Mouse (Mus musculus) lung, embryonic 15.5 days (tissue): ENCODE results near the gene Plcb4. TPM values are rescaled to one million over a fixed set of nuclear protein-coding genes. Genes with fewer than 3 reads are reported as not detected.

ENCODE experiments used
- ATAC-seq: fragments of 200-750 bp; cut with Nextera tagmentation; 2 replicates; pipeline ENCODE4 v1.8.0; 2017; ENCODE audit warnings: moderate number of reproducible peaks, borderline replicate concordance; ENCODE audit not compliant: low FRiP score, low TSS enrichment; ENCODE audit errors: extremely low read depth
- H3K27ac ChIP-seq: fragments of 300-500 bp; sonication (generic); 2 replicates; pipeline ENCODE4 v1.5.1; 2015; ENCODE audit warnings: moderate library complexity, mild to moderate bottlenecking, inconsistent platforms
- H3K27me3 ChIP-seq: fragments of 300-500 bp; sonication (generic); 2 replicates; pipeline ENCODE4 v1.6.1; 2015; ENCODE audit warnings: inconsistent platforms
- H3K36me3 ChIP-seq: fragments of 300-500 bp; sonication (generic); 2 replicates; pipeline ENCODE4 v1.6.1; 2015; ENCODE audit warnings: inconsistent platforms
- H3K4me1 ChIP-seq: fragments of 300-500 bp; sonication (generic); 2 replicates; pipeline ENCODE4 v1.6.1; 2015; ENCODE audit warnings: inconsistent platforms
- H3K4me2 ChIP-seq: fragments of 300-500 bp; sonication (generic); 2 replicates; pipeline ENCODE4 v1.6.1; 2015; ENCODE audit warnings: inconsistent platforms, mild to moderate bottlenecking, moderate library complexity
- H3K4me3 ChIP-seq: fragments of 300-500 bp; sonication (generic); 2 replicates; pipeline ENCODE4 v1.5.1; 2015; ENCODE audit warnings: mild to moderate bottlenecking, inconsistent platforms
- H3K9ac ChIP-seq: fragments of 300-500 bp; sonication (generic); 2 replicates; pipeline ENCODE4 v1.6.1; 2015; ENCODE audit warnings: inconsistent platforms
- H3K9me3 ChIP-seq: fragments of 300-500 bp; sonication (generic); 2 replicates; pipeline ENCODE4 v1.6.1; 2016; ENCODE audit warnings: inconsistent platforms
- WGBS: fragments of 180-500 bp; shearing (Covaris S2); methylation state at CpG from one replicate; pipeline ENCODE4 v1.1.7; 2015; 5-methylcytosine and 5-hydroxymethylcytosine counted together
- polyA plus RNA-seq: library from polyadenylated mRNA; unstranded; fragments of >200 nt; fragmentation: Nextera tagmentation; extraction: Ambion mirVana; gene quantifications from 2 replicates; pipeline ENCODE4 v1.2.1, GENCODE M21; 2015

Gene Plcb4
- polyA plus RNA-seq, 1 experiment from 2014 or later, result 20.4 TPM

DNA sequence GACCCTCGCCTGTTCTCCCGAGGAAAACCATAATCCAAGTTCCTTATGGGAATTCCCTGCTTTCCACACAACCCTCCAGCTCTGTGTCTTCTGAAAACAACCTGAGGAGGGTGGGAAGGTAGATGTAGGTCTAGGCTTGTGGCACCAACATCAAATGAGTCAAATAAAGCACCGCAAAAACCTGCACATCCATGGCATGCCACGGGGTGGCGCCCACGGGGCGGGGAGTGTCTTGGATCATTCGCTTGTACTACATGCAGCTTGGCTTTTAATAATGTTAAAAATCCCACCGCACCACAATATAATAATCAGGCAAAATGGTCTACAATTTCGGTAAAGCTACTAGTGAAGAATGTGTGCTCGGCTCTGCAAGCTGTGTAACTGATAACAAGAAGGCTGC, 334.5 kb downstream of the Plcb4 start:
- 75% methylated on average over 11 of the region's 11 CpGs for WGBS
- no peaks in the 10 kb centered on the region for H3K9me3 ChIP-seq

DNA sequence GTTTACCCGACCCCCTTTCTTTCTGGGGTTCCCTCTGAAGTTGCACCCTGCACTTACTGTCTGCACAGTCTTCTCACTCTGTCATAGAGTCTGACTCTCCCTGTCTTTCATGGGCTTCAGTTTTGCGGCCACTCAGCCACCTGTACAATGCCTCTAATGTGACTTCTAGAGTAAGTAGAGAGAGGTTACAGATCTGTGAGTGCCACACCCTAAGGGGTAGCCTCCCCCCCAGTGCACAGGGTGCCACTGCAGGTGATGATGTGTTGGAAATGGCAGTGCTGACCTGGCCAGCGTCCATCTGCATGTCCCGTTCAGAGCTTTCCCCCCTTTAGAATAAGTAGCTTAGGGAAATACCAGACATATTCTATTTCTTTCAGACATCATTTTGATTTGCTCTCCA, 336.4 kb downstream of the Plcb4 start:
- H3K9ac ChIP-seq, result no peak overlapping the region
- H3K4me2 ChIP-seq, result no peak overlapping the region
- H3K27me3 ChIP-seq, result no peaks in the 10 kb centered on the region
- 79% methylated on average over 4 of the region's 4 CpGs for WGBS
- H3K36me3 ChIP-seq, result no peaks in the 10 kb centered on the region
- no peak for ATAC-seq
- H3K9me3 ChIP-seq, result no peaks in the 10 kb centered on the region
- no peaks in the 10 kb centered on the region for H3K4me1 ChIP-seq
- no peak overlapping the region for H3K4me3 ChIP-seq
- H3K27ac ChIP-seq, result no peak overlapping the region

More for the DNA sequence above, 334.5 kb downstream of the Plcb4 start:
- Histone ChIP-seq H3K4me1 (no peaks in the 10 kb centered on the region), H3K4me3 (no peak overlapping the region), H3K27me3 (no peaks in the 10 kb centered on the region), H3K36me3 (no peaks in the 10 kb centered on the region), H3K9ac (no peak overlapping the region), H3K27ac (no peak overlapping the region), H3K4me2 (no peak overlapping the region)
- ATAC-seq, result no peak

DNA sequence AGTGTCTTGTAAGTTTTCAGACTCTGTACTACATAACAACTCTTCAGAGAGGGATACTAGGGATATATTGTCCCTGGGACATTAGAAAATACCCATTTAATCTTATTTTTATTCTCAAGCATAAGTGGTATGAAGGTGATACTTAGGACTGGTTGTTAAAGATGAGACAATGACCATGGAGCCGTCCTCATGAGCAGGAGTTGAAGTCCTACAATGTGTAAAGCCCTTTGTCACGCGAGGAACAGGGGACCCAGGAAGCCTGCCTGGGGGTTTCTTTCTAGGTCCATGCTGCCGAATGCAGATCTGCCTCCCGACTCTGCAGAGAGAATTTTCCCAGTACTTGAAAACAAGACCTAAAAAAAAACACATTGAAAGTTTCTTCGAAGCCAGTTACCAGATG, 338.1 kb downstream of the Plcb4 start:
- no peaks in the 10 kb centered on the region for H3K9me3 ChIP-seq
- no peaks in the 10 kb centered on the region for H3K4me1 ChIP-seq
- H3K9ac ChIP-seq, result no peak overlapping the region
- H3K27ac ChIP-seq, result no peak overlapping the region
- no peak overlapping the region for H3K4me2 ChIP-seq
- H3K36me3 ChIP-seq, result no peaks in the 10 kb centered on the region
- H3K4me3 ChIP-seq, result no peak overlapping the region
- ATAC-seq, result no peak
- H3K27me3 ChIP-seq, result no peaks in the 10 kb centered on the region
- 84% methylated on average over 6 of the region's 6 CpGs for WGBS

DNA sequence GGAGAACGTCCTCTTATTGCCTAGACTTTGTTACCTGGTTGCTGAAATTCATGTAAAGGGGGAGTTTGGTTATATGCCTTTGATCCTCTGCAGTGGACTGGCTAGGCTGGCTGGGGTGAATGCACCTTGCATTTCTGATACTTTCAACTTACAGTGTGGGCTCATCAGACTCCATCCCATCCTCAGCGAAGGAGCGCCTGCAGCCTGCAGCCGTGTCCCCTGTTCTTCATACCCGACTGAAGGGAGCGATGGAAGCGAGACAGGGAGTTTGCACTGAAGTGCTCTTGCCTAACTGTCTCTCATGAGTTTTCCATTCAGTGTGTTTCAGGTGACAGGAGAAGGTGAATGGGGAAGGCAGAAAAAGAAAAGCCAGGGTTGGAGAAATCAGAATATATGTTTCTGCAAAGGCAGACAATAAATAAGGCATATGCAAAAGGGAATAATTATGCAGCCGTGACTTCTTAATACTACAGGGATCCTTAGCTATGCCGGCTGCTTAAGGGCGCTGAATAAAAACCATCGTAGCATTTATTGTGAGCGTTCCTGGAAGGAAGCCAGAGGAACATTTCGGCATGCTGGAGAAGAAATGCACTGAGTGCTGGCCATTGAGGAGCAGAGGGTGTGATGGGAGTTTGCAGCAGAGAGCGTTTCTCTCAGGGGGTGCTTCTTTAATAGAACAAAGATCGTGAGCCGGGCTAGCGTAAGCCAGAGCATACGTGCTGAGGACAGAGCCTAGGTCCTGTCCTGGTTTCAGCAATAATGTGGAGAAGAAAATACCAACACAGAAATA, 338.7 kb downstream of the Plcb4 start:
- H3K36me3 ChIP-seq, result no peaks in the 10 kb centered on the region
- no peak for ATAC-seq
- H3K9ac ChIP-seq, result no peak overlapping the region
- WGBS, result 80% methylated on average over 18 of the region's 18 CpGs
- no peaks in the 10 kb centered on the region for H3K4me1 ChIP-seq
- no peaks in the 10 kb centered on the region for H3K9me3 ChIP-seq
- H3K4me2 ChIP-seq, result no peak overlapping the region
- no peaks in the 10 kb centered on the region for H3K27me3 ChIP-seq
- H3K4me3 ChIP-seq, result no peak overlapping the region
- no peak overlapping the region for H3K27ac ChIP-seq

DNA sequence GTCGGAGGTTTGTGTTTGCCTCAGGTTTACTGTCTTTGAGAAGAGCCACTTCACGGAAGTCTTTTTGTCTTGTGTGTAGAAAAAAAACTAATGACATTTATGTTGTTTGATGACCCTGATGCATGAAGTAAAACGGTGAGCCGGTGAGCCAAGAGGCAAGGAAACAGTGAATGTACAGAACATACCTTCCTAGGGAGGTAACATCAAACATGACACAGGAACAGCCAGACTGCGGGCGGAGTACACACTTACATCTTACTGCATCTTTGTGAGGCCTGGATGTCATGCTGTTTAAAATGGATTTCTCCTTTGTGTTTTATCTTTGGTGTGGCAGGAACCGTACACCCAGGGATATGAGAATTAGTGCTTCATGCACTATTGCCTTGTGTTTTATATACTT, 340.1 kb downstream of the Plcb4 start:
- H3K27me3 ChIP-seq, result no peaks in the 10 kb centered on the region
- no peaks in the 10 kb centered on the region for H3K4me1 ChIP-seq
- H3K9ac ChIP-seq, result no peak overlapping the region
- H3K36me3 ChIP-seq, result peaks cover 3% of the 10 kb centered on the region; the same call in 1 of the 2 replicates
- H3K27ac ChIP-seq, result no peak overlapping the region
- WGBS, result 87% methylated on average over 7 of the region's 7 CpGs
- ATAC-seq, result no peak
- no peak overlapping the region for H3K4me3 ChIP-seq
- H3K9me3 ChIP-seq, result no peaks in the 10 kb centered on the region
- no peak overlapping the region for H3K4me2 ChIP-seq

DNA sequence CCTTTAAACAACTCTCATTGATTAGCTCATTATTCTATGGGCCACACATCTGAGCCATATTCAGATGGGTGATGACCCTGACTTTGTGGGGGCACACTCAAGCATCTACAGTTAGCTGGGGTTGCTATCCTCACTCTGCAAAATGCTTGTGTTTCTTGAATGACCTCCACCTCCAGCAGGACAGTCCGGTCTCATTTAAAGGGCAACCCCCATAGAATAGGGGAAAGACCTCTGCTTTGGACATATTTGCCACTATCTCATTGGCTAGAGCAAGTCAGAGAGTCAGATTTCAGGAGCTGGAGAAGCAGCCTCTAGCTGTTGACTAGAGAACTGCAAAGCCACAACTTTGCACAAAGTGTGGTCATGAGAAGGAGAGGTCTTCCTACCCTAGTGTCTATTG, 340.6 kb downstream of the Plcb4 start:
- no peak; the same call in 1 of the 2 replicates for ATAC-seq
- Histone ChIP-seq H3K4me1 (no peaks in the 10 kb centered on the region), H3K4me2 (no peak overlapping the region), H3K27ac (no peak overlapping the region), H3K9me3 (no peaks in the 10 kb centered on the region), H3K27me3 (no peaks in the 10 kb centered on the region), H3K9ac (no peak overlapping the region), H3K4me3 (no peak overlapping the region), H3K36me3 (peaks cover 3% of the 10 kb centered on the region; the same call in 1 of the 2 replicates)
- WGBS, result 41% methylated on average over 1 of the region's 1 CpGs

DNA sequence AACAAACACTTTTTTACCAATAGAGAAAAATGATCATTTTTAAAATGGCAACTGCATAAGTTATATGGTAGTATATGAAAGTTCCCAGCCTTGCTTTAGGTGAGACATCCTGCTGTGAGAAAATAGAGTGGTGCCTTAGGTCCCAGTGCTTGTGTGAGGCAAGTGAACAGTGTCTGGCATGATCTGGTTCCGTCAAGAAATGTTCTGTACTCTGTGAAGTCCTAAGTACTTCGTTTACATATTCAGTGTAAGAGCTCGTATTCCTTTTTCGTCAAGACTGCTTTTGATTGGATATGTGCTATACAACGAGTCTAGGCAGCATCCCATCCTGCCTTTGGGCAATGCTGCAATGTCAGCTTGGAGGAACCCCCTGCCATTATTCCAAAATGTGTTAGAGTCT, 342.1 kb downstream of the Plcb4 start:
- H3K4me1 ChIP-seq, result no peaks in the 10 kb centered on the region
- no peaks in the 10 kb centered on the region for H3K9me3 ChIP-seq
- H3K27me3 ChIP-seq, result no peaks in the 10 kb centered on the region
- no peak overlapping the region for H3K9ac ChIP-seq
- 51% methylated on average over 5 of the region's 5 CpGs for WGBS
- H3K4me2 ChIP-seq, result no peak overlapping the region
- no peak for ATAC-seq
- no peak overlapping the region for H3K4me3 ChIP-seq
- no peak overlapping the region for H3K27ac ChIP-seq
- H3K36me3 ChIP-seq, result peaks cover 3% of the 10 kb centered on the region; the same call in 1 of the 2 replicates

DNA sequence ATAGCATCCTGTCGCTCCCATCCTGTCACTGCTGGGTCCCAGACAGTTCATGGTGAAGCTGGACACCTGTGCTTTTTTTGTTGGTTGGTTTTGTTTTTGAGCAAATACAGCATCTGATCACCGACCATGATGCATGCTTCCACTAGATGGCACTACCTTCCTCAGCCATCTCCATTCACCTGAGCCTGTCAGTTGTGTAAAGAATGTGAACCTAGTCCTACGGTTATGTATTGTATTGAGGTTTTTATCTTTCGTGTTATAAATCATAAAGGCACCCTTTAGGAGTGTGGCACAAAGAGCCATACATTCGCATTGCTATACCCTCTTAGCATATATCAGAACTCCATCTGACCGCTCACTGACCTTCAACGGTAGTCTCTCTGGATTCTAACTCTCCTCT, 343.3 kb downstream of the Plcb4 start:
- no peaks in the 10 kb centered on the region for H3K27me3 ChIP-seq
- H3K9ac ChIP-seq, result no peak overlapping the region
- H3K4me1 ChIP-seq, result no peaks in the 10 kb centered on the region
- no peak for ATAC-seq
- no peak overlapping the region for H3K4me3 ChIP-seq
- no peak overlapping the region for H3K27ac ChIP-seq
- H3K4me2 ChIP-seq, result no peak overlapping the region
- H3K36me3 ChIP-seq, result peaks cover 3% of the 10 kb centered on the region; the same call in 1 of the 2 replicates
- WGBS, result 55% methylated on average over 7 of the region's 7 CpGs
- H3K9me3 ChIP-seq, result no peaks in the 10 kb centered on the region

DNA sequence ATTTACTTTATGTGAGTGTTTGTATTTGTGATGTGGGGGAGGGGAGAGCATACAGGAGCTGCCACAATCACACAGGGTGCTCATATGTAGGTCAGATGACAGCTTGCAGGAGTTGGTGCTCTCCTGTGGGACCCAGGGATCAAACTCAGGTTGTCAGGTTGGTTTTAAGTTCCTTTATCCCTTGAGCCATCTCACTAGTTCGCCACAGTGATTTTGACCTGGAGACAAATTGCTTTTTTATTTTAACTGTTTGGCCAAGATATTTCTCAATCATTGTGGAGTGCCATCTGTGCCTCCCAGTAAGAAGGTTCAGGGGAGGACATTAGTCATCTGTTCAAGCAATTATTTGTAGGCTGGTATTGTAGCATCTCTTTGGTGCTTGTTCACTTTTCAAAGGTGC, 345.0 kb downstream of the Plcb4 start:
- H3K4me2 ChIP-seq, result no peak overlapping the region
- no peaks in the 10 kb centered on the region for H3K27me3 ChIP-seq
- no peak overlapping the region for H3K4me3 ChIP-seq
- no peaks in the 10 kb centered on the region for H3K9me3 ChIP-seq
- 76% methylated on average over 1 of the region's 1 CpGs for WGBS
- no peaks in the 10 kb centered on the region for H3K4me1 ChIP-seq
- H3K27ac ChIP-seq, result no peak overlapping the region
- H3K36me3 ChIP-seq, result peaks cover 3% of the 10 kb centered on the region; the same call in 1 of the 2 replicates
- ATAC-seq, result no peak
- H3K9ac ChIP-seq, result no peak overlapping the region

DNA sequence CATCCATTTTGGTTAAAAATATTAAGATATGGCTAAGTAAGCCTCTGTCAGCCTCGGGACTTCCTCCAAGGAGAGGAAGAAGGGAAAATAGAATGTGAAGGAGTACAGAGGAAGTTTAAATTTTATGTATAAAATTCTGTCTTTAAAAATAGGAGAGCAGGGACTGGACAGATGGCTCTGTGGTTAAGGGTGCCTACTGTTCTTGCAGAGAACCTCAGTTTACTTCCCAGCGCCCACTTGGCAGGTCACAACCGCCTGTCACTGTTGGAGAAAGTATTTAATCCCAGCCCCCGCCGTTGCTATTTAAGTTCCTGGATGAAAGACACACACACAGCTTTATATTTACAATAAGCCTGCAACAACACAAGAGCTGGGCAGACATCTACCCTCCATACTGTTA, 347.5 kb downstream of the Plcb4 start:
- Histone ChIP-seq H3K27ac (no peak overlapping the region), H3K27me3 (no peaks in the 10 kb centered on the region), H3K4me2 (no peak overlapping the region), H3K36me3 (peaks cover 3% of the 10 kb centered on the region; the same call in 1 of the 2 replicates), H3K9ac (no peak overlapping the region), H3K9me3 (no peaks in the 10 kb centered on the region), H3K4me1 (no peaks in the 10 kb centered on the region), H3K4me3 (no peak overlapping the region)
- WGBS, result 85% methylated on average over 5 of the region's 5 CpGs
- ATAC-seq, result no peak

DNA sequence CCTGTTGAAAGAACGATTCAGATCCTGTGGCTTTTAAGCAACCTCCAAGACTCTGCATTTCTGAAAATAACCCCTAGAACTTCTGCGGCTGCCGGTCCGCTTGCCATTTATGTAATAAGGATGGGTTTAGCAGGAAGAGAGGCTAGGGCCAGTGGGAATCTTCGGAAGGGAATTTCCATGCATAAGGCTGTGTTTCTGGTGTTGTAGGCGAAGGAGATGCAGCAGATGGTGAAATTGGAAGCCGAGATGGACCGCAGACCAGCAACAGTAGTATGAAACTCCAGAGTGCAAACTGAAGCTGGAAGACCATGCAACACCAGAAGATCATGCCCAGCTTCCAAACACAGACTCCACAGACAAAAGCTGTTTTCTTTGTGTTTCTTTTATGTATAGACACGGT, 353.9 kb downstream of the Plcb4 start:
- no peaks in the 10 kb centered on the region for H3K36me3 ChIP-seq
- no peak for ATAC-seq
- no peak overlapping the region for H3K4me3 ChIP-seq
- 87% methylated on average over 9 of the region's 9 CpGs for WGBS
- H3K9ac ChIP-seq, result no peak overlapping the region
- H3K27me3 ChIP-seq, result no peaks in the 10 kb centered on the region
- no peak overlapping the region for H3K4me2 ChIP-seq
- no peaks in the 10 kb centered on the region for H3K9me3 ChIP-seq
- no peaks in the 10 kb centered on the region for H3K4me1 ChIP-seq
- H3K27ac ChIP-seq, result no peak overlapping the region

DNA sequence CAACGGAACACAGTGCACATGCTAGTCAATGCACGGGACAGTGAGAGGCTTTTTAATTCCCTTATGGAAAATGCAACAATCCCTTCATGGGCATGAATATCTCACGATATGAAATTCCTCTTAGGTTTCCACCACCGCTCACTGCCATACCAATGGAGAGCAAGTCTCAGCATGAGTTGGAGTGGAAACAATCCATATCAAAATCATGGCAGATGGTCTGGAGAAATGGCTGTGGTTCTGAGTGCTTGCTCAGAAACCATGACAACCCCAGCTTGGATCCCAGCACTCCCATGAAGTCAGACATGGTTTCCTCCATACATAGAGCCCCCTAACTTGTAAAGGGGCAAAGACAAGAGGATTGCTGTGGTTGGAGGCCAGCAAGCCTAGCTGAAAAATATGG, 389.7 kb downstream of the Plcb4 start:
- no peak for ATAC-seq
- Histone ChIP-seq H3K27me3 (peaks cover 11% of the 10 kb centered on the region), H3K9ac (no peak overlapping the region), H3K4me3 (no peak overlapping the region), H3K4me2 (no peak overlapping the region), H3K27ac (no peak overlapping the region), H3K36me3 (no peaks in the 10 kb centered on the region), H3K9me3 (no peaks in the 10 kb centered on the region), H3K4me1 (no peaks in the 10 kb centered on the region)
- 92% methylated on average over 4 of the region's 4 CpGs for WGBS
